Mouse (Mus musculus) G1E (cell line): Measurements from ENCODE around the gene Adgre5. TPM values are rescaled to one million over a fixed set of nuclear protein-coding genes. Genes with fewer than 3 reads are reported as not detected.

Experiments used
- ATAC-seq: 2 replicates; pipeline ENCODE4 v1.8.0; 2016; ENCODE audit warnings: mild to moderate bottlenecking; ENCODE audit not compliant: insufficient number of reproducible peaks, poor library complexity, low FRiP score, severe bottlenecking; ENCODE audit errors: extremely low read depth
- DNase-seq: peaks from one replicate; pipeline ENCODE4 v3.0.0; 2012; ENCODE audit warnings: low spot score
- H3K27me3 ChIP-seq: 2 replicates; pipeline ENCODE4 v1.6.1; 2012; ENCODE audit warnings: mild to moderate bottlenecking, low read length, inconsistent platforms; ENCODE audit not compliant: insufficient read depth
- H3K36me3 ChIP-seq: replicated peaks from 2 replicates; pipeline ENCODE3; 2012; ENCODE audit warnings: mild to moderate bottlenecking, inconsistent platforms
- H3K4me1 ChIP-seq: 2 replicates; pipeline ENCODE4 v1.6.1; 2012; ENCODE audit warnings: low read depth, low read length, inconsistent platforms, mixed read lengths; ENCODE audit not compliant: insufficient read depth
- H3K4me3 ChIP-seq: 2 replicates; pipeline ENCODE4 v1.5.1; 2012; ENCODE audit warnings: low read depth, mild to moderate bottlenecking, inconsistent platforms, low read length, moderate library complexity, mixed read lengths
- H3K9me3 ChIP-seq: replicated peaks from 2 replicates; pipeline ENCODE4 v1.6.1; 2012; ENCODE audit warnings: inconsistent platforms
- CTCF ChIP-seq: IDR thresholded peaks from 2 replicates; pipeline ENCODE4 v1.5.1; 2012; ENCODE audit warnings: low read depth, low read length, inconsistent platforms, mixed read lengths
- GATA1 ChIP-seq: IDR thresholded peaks from 2 replicates; pipeline ENCODE4 v1.6.1; 2012; ENCODE audit warnings: borderline replicate concordance, low read length, inconsistent platforms, mixed read lengths
- GATA2 ChIP-seq: IDR thresholded peaks from 2 replicates; pipeline ENCODE4 v1.6.1; 2012; ENCODE audit warnings: low read depth, low read length, inconsistent platforms, borderline replicate concordance
- POLR2AphosphoS5 ChIP-seq: IDR thresholded peaks from 2 replicates; pipeline ENCODE4 v1.6.1; 2012; ENCODE audit warnings: low read depth, low read length, inconsistent platforms; ENCODE audit not compliant: insufficient replicate concordance
- TAL1 ChIP-seq: conservative IDR thresholded peaks from 2 replicates; pipeline ENCODE4 v1.6.1; 2012; ENCODE audit warnings: low read depth, low read length, inconsistent platforms, mixed read lengths
- polyA plus RNA-seq: library from polyadenylated mRNA; stranded (reverse); fragments of >175 nt; gene quantifications from 2 replicates; pipeline ENCODE4 v1.2.3, GENCODE M21; 2012
- total RNA-seq, 2 experiments: library from RNA; stranded (forward) in 1 of 2; stranded (reverse) in 1 of 2; fragments of 200-1000 nt in 1 of 2; fragments of >200 nt in 1 of 2; fragmentation: Nextera tagmentation in 1 of 2; gene quantifications; 2 replicates each; pipeline ENCODE4 v1.2.3; 2014 to 2017

Adgre5 gene
- total and polyA plus RNA-seq, 3 experiments: 92.9 to 405 (median 223) TPM

GRCm38 (mm10) chr8:83731906-83732305 lies 9.2 kb downstream of the Adgre5 start:
- no peak overlapping the region for H3K4me3 ChIP-seq
- no peak for ATAC-seq
- no peak for DNase-seq
- TF ChIP-seq CTCF (no peak), POLR2AphosphoS5 (0 out of 2 replicates have a peak, but pooled peaks have one; percentile 47)
- no peaks in the 10 kb centered on the region for H3K9me3 ChIP-seq
- peaks cover 85% of the 10 kb centered on the region for H3K4me1 ChIP-seq
- no peaks in the 10 kb centered on the region for H3K27me3 ChIP-seq
- H3K36me3 ChIP-seq: peaks cover 99% of the 10 kb centered on the region

GRCm38 (mm10) chr8:83729009-83729807 lies 11.9 kb downstream of the Adgre5 start:
- no peaks in the 10 kb centered on the region for H3K9me3 ChIP-seq
- H3K36me3 ChIP-seq: peaks cover 97% of the 10 kb centered on the region
- H3K4me1 ChIP-seq: peaks cover 79% of the 10 kb centered on the region
- no peak for ATAC-seq
- no peak overlapping the region for H3K4me3 ChIP-seq
- H3K27me3 ChIP-seq: no peaks in the 10 kb centered on the region
- DNase-seq: no peak
- TF ChIP-seq CTCF (peak; percentile 17; the same call in 1 of the 2 replicates), GATA1 (no peak)

GRCm38 (mm10) chr8:83725521-83726102 lies 15.5 kb downstream of the Adgre5 start:
- no peak for ATAC-seq
- H3K27me3 ChIP-seq: no peaks in the 10 kb centered on the region; the same call in 1 of the 2 replicates
- no peak overlapping the region for H3K4me3 ChIP-seq
- no peaks in the 10 kb centered on the region for H3K9me3 ChIP-seq
- TF ChIP-seq POLR2AphosphoS5 (peak; percentile 75; the same call in 1 of the 2 replicates), GATA2 (no peak), TAL1 (no peak)
- peaks cover 86% of the 10 kb centered on the region for H3K4me1 ChIP-seq
- no peak for DNase-seq
- peaks cover 97% of the 10 kb centered on the region for H3K36me3 ChIP-seq

- peak; percentile 70 for DNase-seq
- Histone ChIP-seq H3K4me3 (peak overlapping the region; percentile 28; the same call in 1 of the 2 replicates), H3K4me1 (peaks cover 86% of the 10 kb centered on the region), H3K36me3 (peaks cover 97% of the 10 kb centered on the region), H3K9me3 (no peaks in the 10 kb centered on the region), H3K27me3 (no peaks in the 10 kb centered on the region; the same call in 1 of the 2 replicates)
- ATAC-seq: peak; percentile 79
- peak; percentile 54 for TF ChIP-seq CTCF
- no peak for TF ChIP-seq GATA2
- peak; percentile 83 for TF ChIP-seq POLR2AphosphoS5
- no peak for TF ChIP-seq GATA1
- no peak for TF ChIP-seq TAL1
Observed at GRCm38 (mm10) chr8:83724697-83725482, 16.2 kb downstream of the Adgre5 start.

- Histone ChIP-seq H3K9me3 (no peaks in the 10 kb centered on the region), H3K27me3 (no peaks in the 10 kb centered on the region; the same call in 1 of the 2 replicates), H3K4me3 (no peak overlapping the region), H3K36me3 (peaks cover 97% of the 10 kb centered on the region), H3K4me1 (peaks cover 86% of the 10 kb centered on the region)
- DNase-seq (no peak), ATAC-seq (no peak)
- TF ChIP-seq GATA2 (no peak), GATA1 (no peak), POLR2AphosphoS5 (peak; percentile 83)
Observed at GRCm38 (mm10) chr8:83723447-83724083, 17.6 kb downstream of the Adgre5 start.

GRCm38 (mm10) chr8:83722631-83723030 lies 18.5 kb downstream of the Adgre5 start:
- H3K36me3 ChIP-seq: peaks cover 96% of the 10 kb centered on the region
- peaks cover 85% of the 10 kb centered on the region for H3K4me1 ChIP-seq
- no peak for TF ChIP-seq CTCF
- TF ChIP-seq POLR2AphosphoS5: 0 out of 2 replicates have a peak, but pooled peaks have one; percentile 48
- no peak overlapping the region for H3K4me3 ChIP-seq
- no peak for DNase-seq
- no peak for ATAC-seq
- H3K27me3 ChIP-seq: no peaks in the 10 kb centered on the region; the same call in 1 of the 2 replicates
- H3K9me3 ChIP-seq: no peaks in the 10 kb centered on the region
